Mouse (Mus musculus) ES-E14 (cell line): Measurements from ENCODE around the gene Nhp2. TPM values are rescaled to one million over a fixed set of nuclear protein-coding genes. Genes with fewer than 3 reads are reported as not detected.

Experiments used
- DNase-seq: peaks from one replicate; pipeline ENCODE4 v3.0.0-alpha.2; 2013; ENCODE audit warnings: low read depth, low spot score
- H3K27ac ChIP-seq: 2 replicates; pipeline ENCODE4 v1.5.1; 2012; ENCODE audit warnings: low read depth, mild to moderate bottlenecking, low read length, moderate library complexity, mixed read lengths; ENCODE audit not compliant: poor library complexity, insufficient read depth, severe bottlenecking
- H3K36me3 ChIP-seq: 2 replicates; pipeline ENCODE4 v1.6.1; 2012; ENCODE audit warnings: mild to moderate bottlenecking, low read length, moderate library complexity, mixed read lengths; ENCODE audit not compliant: control insufficient read depth, poor library complexity, insufficient read depth, severe bottlenecking
- H3K4me1 ChIP-seq, 2 experiments: fragments of 150-350 bp in 1 of 2; sonication (generic) in 1 of 2; 2 replicates each; pipeline ENCODE4 v1.6.1; 2012; ENCODE audit warnings: low read length in 2 of 2, mild to moderate bottlenecking in 1 of 2, mixed read lengths in 1 of 2; ENCODE audit not compliant: control insufficient read depth in 2 of 2, insufficient read depth in 2 of 2, poor library complexity in 1 of 2
- H3K4me3 ChIP-seq, 2 experiments: fragments of 150-350 bp in 1 of 2; sonication (generic) in 1 of 2; 2 replicates each; pipeline ENCODE4 v1.5.1; 2012; ENCODE audit warnings: low read length in 2 of 2, low read depth in 1 of 2, mild to moderate bottlenecking in 1 of 2, mixed read lengths in 1 of 2; ENCODE audit not compliant: insufficient read depth in 1 of 2, poor library complexity in 1 of 2, severe bottlenecking in 1 of 2
- H3K9ac ChIP-seq: 2 replicates; pipeline ENCODE4 v1.6.1; 2012; ENCODE audit warnings: low read depth, mild to moderate bottlenecking, low read length, mixed read lengths; ENCODE audit not compliant: poor library complexity, insufficient read depth, severe bottlenecking
- H3K9me3 ChIP-seq: fragments of 150-350 bp; sonication (generic); 2 replicates; pipeline ENCODE4 v1.6.1; 2012; ENCODE audit warnings: low read depth, mild to moderate bottlenecking, low read length; ENCODE audit not compliant: control insufficient read depth, insufficient read depth
- CHD2 ChIP-seq: IDR thresholded peaks from 2 replicates; pipeline ENCODE4 v1.6.1; 2014; ENCODE audit warnings: mild to moderate bottlenecking, low read depth, low read length, inconsistent platforms
- HCFC1 ChIP-seq: IDR thresholded peaks from 2 replicates; pipeline ENCODE4 v1.6.1; 2012; ENCODE audit warnings: low read length, inconsistent platforms, borderline replicate concordance; ENCODE audit not compliant: insufficient read depth
- MAFK ChIP-seq: IDR thresholded peaks from 2 replicates; pipeline ENCODE4 v1.6.1; 2014; ENCODE audit warnings: mild to moderate bottlenecking, low read depth, low read length, inconsistent platforms; ENCODE audit not compliant: insufficient read depth
- ZC3H11A ChIP-seq: IDR thresholded peaks from 2 replicates; pipeline ENCODE4 v1.6.1; 2012; ENCODE audit warnings: low read depth, mild to moderate bottlenecking, inconsistent platforms, low read length, borderline replicate concordance
- ZNF384 ChIP-seq: IDR thresholded peaks from 2 replicates; pipeline ENCODE4 v1.6.1; 2012; ENCODE audit warnings: low read depth, low read length, inconsistent platforms
- in situ Hi-C, 2 experiments: fragments of 600-800 bp; cut with MboI; formaldehyde crosslinking; loops; one replicate each; pipeline ENCODE4 v1.15.1; 2025; ENCODE audit warnings: low sequenced_read_pairs in 2 of 2, inconsistent platforms in 1 of 2; ENCODE audit not compliant: unreplicated experiment in 2 of 2
- total RNA-seq: library from RNA; depleted of rRNA; stranded (reverse); fragments of 300-350 nt; gene quantifications from 2 replicates; pipeline ENCODE4 v1.2.3, GENCODE M21; 2012

Gene Nhp2
- total RNA-seq, 1 experiment, result 452 TPM

DNA sequence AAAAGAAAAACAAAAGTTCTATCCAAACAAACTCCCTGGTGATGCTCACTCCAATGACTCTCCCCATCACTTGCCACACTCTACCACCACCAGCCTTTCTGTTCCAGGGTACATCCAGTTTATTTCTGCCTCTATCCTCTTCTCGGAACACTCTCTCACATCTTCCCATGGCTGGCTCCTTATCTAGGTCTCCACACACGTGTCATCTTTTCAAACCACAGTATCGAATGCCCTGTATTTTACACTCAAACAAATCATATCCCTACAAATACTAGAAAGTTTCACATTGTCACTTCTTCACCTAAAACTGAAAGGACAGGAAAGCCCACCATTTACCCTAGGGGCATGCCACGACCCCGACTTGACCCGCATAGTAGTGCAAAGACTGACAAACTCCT, 15.6 kb downstream of the Nhp2 start:
- Histone ChIP-seq H3K4me3 (peak overlapping the region; percentile 69 to 93), H3K9me3 (no peaks in the 10 kb centered on the region), H3K36me3 (peaks cover 9% of the 10 kb centered on the region), H3K4me1 (peaks cover 5 to 17% of the 10 kb centered on the region in 2 experiments; a peak in 3 of 4 replicates), H3K9ac (peak overlapping the region; percentile 85), H3K27ac (peak overlapping the region; percentile 87)
- DNase-seq, result no peak
- no peak for TF ChIP-seq ZC3H11A
- TF ChIP-seq CHD2, result no peak
- TF ChIP-seq MAFK, result no peak
- in situ Hi-C loops, result no loop called here

DNA sequence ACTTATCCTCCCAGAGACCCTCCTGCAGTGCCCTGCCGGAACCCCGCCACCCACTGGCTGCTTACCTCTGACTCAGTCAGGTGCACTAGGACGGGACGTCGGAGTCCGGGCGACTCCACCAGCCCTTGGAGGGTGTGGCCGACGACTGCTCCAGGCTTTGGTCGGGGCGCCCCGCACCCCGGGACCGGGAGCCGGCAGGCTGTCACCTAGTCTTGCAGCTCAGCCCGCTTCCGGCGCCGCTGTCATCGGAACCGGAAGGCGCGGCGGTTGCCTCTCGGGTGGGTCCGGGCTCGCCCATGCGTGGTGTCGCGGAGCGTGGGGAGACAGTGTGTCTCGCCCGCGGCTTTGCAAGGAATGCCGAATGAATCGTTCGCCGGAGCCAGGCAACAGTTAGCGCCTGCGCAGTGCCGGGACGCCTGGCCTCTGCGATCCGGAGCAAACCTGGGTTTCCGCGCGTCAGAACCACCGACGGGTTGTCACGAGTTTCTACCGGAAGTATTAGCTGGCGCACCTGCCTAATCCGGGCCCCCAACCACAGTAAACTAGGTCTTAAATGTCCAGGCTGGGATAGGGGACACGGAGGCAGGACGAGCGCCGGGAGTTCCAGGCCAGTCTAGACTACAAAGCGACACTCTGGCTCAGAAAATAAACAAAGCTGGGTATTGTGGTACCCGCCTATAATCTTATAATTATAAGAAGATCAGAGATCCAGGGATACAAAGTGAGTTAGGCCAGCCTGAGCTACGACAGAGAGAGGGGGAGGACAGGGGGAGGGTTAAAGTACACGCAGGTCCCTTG, 16.2 kb downstream of the Nhp2 start, which contains the start of gene Rmnd5b:
Gene Rmnd5b (minus strand): TSS at position 372 of the 798 bp plus-strand sequence.
- Histone ChIP-seq H3K9me3 (no peaks in the 10 kb centered on the region), H3K4me1 (peaks cover 5 to 17% of the 10 kb centered on the region in 2 experiments; a peak in 3 of 4 replicates), H3K9ac (peak within 1 kb of the TSS; percentile 85), H3K27ac (peak within 1 kb of the TSS; percentile 87), H3K4me3 (peak within 1 kb of the TSS; percentile 69 to 93), H3K36me3 (peaks cover 9% of the 10 kb centered on the region)
- no peak for DNase-seq
- in situ Hi-C loops, result no loop called here
- no peak for TF ChIP-seq CHD2
- no peak for TF ChIP-seq ZNF384
- TF ChIP-seq ZC3H11A, result no peak
- no peak for TF ChIP-seq MAFK
- TF ChIP-seq HCFC1, result peak; percentile 60; the same call in 1 of the 2 replicates

DNA sequence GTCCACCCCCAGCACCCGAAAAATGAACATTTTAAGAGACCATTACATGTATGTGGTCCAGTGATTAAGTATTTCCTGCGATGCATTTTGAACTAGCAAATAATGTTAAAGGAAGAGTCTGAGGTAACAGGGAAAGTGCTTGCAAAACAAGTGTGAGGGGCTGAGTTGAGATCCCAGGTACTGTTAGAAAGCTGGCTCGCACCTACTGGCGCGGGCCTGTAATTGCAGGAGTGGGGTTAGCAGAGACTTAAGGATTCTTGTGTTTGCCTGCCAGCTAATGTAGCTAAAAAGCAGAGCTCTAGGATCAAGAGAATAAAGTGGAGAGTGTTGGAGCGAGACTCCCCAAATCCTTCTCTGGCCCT, 16.8 kb downstream of the Nhp2 start:
- no peak for DNase-seq
- peaks cover 5 to 14% of the 10 kb centered on the region in 2 experiments; a peak in 3 of 4 replicates for H3K4me1 ChIP-seq
- H3K27ac ChIP-seq, result peak overlapping the region; percentile 87
- H3K9me3 ChIP-seq, result no peaks in the 10 kb centered on the region
- H3K36me3 ChIP-seq, result peaks cover 9% of the 10 kb centered on the region
- in situ Hi-C loops, result no loop called here
- peak overlapping the region; percentile 85 for H3K9ac ChIP-seq
- no peak for TF ChIP-seq ZC3H11A
- TF ChIP-seq CHD2, result no peak
- no peak for TF ChIP-seq ZNF384
- no peak for TF ChIP-seq HCFC1
- TF ChIP-seq MAFK, result no peak
- peak overlapping the region; percentile 69 to 93 for H3K4me3 ChIP-seq

DNA sequence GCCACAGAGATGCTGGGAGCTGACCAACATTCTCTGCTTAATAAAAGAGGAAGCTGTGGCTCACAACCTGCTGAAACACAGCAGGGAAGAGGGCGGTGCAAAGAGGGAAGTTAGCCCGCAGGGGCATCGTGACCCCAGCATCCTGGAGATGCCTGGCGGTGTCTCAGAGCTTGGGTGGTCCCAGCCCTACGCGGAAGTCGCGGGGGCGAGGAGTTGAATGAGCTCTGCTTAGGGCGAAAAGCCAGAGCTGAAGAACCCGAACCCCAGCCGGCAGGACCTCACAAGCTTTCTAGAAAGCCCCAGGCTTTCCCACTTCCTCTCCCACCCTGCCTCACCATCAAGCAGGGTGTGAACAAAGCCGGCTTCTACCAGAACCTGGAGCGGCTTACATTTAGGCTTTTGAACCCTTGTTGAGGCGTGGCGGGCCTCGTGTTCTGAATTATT, 18.5 kb downstream of the Nhp2 start:
- in situ Hi-C loops, result no loop called here
- DNase-seq, result peak; percentile 90
- H3K27ac ChIP-seq, result peak overlapping the region; percentile 85
- peak overlapping the region; percentile 18; the same call in 1 of the 2 replicates for H3K9ac ChIP-seq
- peak overlapping the region in 1 of 2 experiments; percentile 37; a peak in 3 of 4 replicates for H3K4me3 ChIP-seq
- peaks cover 8% of the 10 kb centered on the region for H3K36me3 ChIP-seq
- TF ChIP-seq HCFC1 (no peak), ZC3H11A (no peak), CHD2 (no peak), MAFK (no peak), ZNF384 (no peak)
- peaks cover 5 to 11% of the 10 kb centered on the region in 2 experiments; a peak in 3 of 4 replicates for H3K4me1 ChIP-seq
- H3K9me3 ChIP-seq, result no peaks in the 10 kb centered on the region
